Mouse (Mus musculus) midbrain, postnatal 0 days (tissue): ENCODE data around the gene Ugt3a2. TPM values are rescaled to one million over a fixed set of nuclear protein-coding genes. Genes with fewer than 3 reads are reported as not detected.

ENCODE experiments used
- ATAC-seq: fragments of 200-750 bp; cut with Nextera tagmentation; 2 replicates; pipeline ENCODE4 v1.8.0; 2017; ENCODE audit warnings: moderate number of reproducible peaks, mild to moderate bottlenecking, moderate TSS enrichment, moderate library complexity; ENCODE audit not compliant: low FRiP score
- DNase-seq: peaks from one replicate; pipeline ENCODE4 v3.0.0-alpha.2; 2015; ENCODE audit warnings: low spot score
- H3K27ac ChIP-seq: fragments of 300-500 bp; sonication (generic); 2 replicates; pipeline ENCODE4 v1.5.1; 2014; ENCODE audit warnings: low read depth, mild to moderate bottlenecking, low read length, mixed read lengths
- H3K27me3 ChIP-seq: fragments of 300-500 bp; sonication (generic); 2 replicates; pipeline ENCODE4 v1.6.1; 2014; ENCODE audit warnings: low read length, control low read depth, mixed read lengths; ENCODE audit not compliant: insufficient read depth
- H3K36me3 ChIP-seq: fragments of 300-500 bp; sonication (generic); 2 replicates; pipeline ENCODE4 v1.6.1; 2014; ENCODE audit warnings: low read length, control low read depth, mixed read lengths; ENCODE audit not compliant: insufficient read depth
- H3K4me1 ChIP-seq: fragments of 300-500 bp; sonication (generic); 2 replicates; pipeline ENCODE4 v1.6.1; 2014; ENCODE audit warnings: mild to moderate bottlenecking, control low read depth, antibody characterized with exemption, low read length, mixed read lengths; ENCODE audit not compliant: insufficient read depth
- H3K4me2 ChIP-seq: fragments of 300-500 bp; sonication (generic); 2 replicates; pipeline ENCODE4 v1.6.1; 2014; ENCODE audit warnings: low read depth, mild to moderate bottlenecking, low read length, mixed read lengths; ENCODE audit not compliant: poor library complexity, severe bottlenecking
- H3K4me3 ChIP-seq: fragments of 300-500 bp; sonication (generic); 2 replicates; pipeline ENCODE4 v1.5.1; 2014; ENCODE audit warnings: low read depth, mild to moderate bottlenecking, low read length, moderate library complexity
- H3K9ac ChIP-seq: fragments of 300-500 bp; sonication (generic); replicated peaks from 2 replicates; pipeline ENCODE4 v1.6.1; 2014; ENCODE audit warnings: mild to moderate bottlenecking, low read length, moderate library complexity, mixed read lengths; ENCODE audit not compliant: poor library complexity, severe bottlenecking
- H3K9me3 ChIP-seq: fragments of 300-500 bp; sonication (generic); 2 replicates; pipeline ENCODE4 v1.6.1; 2016; ENCODE audit warnings: low read length, control low read depth
- CTCF ChIP-seq: IDR thresholded peaks from 2 replicates; pipeline ENCODE4 v1.5.1; 2016; ENCODE audit warnings: antibody characterized with exemption, mild to moderate bottlenecking
- WGBS: fragments of 180-500 bp; shearing (Covaris S2); extraction: QIAGEN DNeasy Blood & Tissue Kit; methylation state at CpG from one replicate; pipeline ENCODE4 v1.1.7; 2014; 5-methylcytosine and 5-hydroxymethylcytosine counted together
- polyA plus RNA-seq: library from polyadenylated mRNA; unstranded; fragments of >200 nt; fragmentation: Nextera tagmentation; extraction: Ambion mirVana; gene quantifications from 2 replicates; pipeline ENCODE4 v1.2.1, GENCODE M21; 2015
- total RNA-seq: library from RNA; depleted of rRNA; stranded (reverse); fragments of >200 nt; gene quantifications from 2 replicates; pipeline ENCODE4 v1.2.3, GENCODE M21; 2014; rRNA removed

Ugt3a2 gene
- total and polyA plus RNA-seq, 2 experiments from 2014 or later: not detected

- Histone ChIP-seq H3K4me1 (no peaks in the 10 kb centered on the region), H3K4me2 (no peak overlapping the region), H3K27ac (no peak overlapping the region), H3K9me3 (no peaks in the 10 kb centered on the region), H3K27me3 (no peaks in the 10 kb centered on the region), H3K9ac (no peak overlapping the region), H3K4me3 (no peak overlapping the region), H3K36me3 (no peaks in the 10 kb centered on the region)
- WGBS: 52% methylated on average over 3 of the region's 3 CpGs
- no peak for TF ChIP-seq CTCF
- ATAC-seq: no peak
- DNase-seq: no peak
Measured at GRCm38 (mm10) chr15:9348739-9349138, 13.4 kb downstream of the Ugt3a2 start.

DNA sequence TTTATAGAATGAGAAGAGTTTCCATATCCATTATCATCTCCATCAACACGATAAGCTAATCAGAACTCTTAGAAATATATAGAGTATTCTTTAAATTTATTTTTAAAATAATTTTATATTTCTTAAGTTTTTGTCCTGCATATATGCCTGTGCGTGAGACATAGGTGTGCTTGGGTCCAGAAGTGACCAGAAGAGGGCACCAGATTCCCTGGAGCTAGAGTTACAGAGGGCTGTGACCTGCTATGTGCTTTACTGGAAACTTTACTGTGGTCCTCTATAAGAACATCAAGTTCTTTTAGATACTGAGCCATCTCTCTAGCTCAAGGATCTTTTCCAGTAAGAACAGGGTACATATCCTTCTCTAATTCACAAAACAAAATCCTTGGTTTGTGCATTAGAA is 27.5 kb downstream of the Ugt3a2 start:
- Histone ChIP-seq H3K27ac (no peak overlapping the region), H3K9ac (no peak overlapping the region), H3K4me2 (no peak overlapping the region), H3K9me3 (no peaks in the 10 kb centered on the region), H3K27me3 (no peaks in the 10 kb centered on the region), H3K36me3 (no peaks in the 10 kb centered on the region), H3K4me3 (no peak overlapping the region), H3K4me1 (no peaks in the 10 kb centered on the region)
- 69% methylated on average over 2 of the region's 2 CpGs for WGBS
- TF ChIP-seq CTCF: no peak
- ATAC-seq (no peak), DNase-seq (no peak)

DNA sequence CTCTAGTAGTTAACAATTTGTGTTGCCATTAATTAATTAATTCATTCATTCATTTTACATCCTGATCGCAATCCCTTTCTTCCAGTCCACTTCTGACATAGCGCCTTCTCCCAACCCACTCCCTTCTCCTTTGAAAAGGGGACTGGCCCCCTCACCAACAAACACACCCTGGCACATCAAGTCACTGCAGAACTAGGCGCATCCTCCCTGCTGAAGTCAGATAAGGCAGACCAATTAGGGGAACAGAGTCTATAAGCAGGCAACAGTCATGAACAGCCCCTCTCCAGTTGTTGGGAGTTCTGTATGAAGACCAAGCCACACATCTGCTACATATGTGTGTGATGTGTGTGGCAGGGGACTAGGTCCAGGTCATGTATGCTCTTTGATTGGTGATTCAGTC is 33.4 kb downstream of the Ugt3a2 start:
- no peak overlapping the region for H3K4me2 ChIP-seq
- no peaks in the 10 kb centered on the region for H3K36me3 ChIP-seq
- DNase-seq: no peak
- H3K9me3 ChIP-seq: no peaks in the 10 kb centered on the region
- H3K9ac ChIP-seq: no peak overlapping the region
- H3K4me3 ChIP-seq: no peak overlapping the region
- no peaks in the 10 kb centered on the region for H3K27me3 ChIP-seq
- 92% methylated on average over 3 of the region's 3 CpGs for WGBS
- H3K27ac ChIP-seq: no peak overlapping the region
- no peak for TF ChIP-seq CTCF
- no peaks in the 10 kb centered on the region for H3K4me1 ChIP-seq
- ATAC-seq: no peak

DNA sequence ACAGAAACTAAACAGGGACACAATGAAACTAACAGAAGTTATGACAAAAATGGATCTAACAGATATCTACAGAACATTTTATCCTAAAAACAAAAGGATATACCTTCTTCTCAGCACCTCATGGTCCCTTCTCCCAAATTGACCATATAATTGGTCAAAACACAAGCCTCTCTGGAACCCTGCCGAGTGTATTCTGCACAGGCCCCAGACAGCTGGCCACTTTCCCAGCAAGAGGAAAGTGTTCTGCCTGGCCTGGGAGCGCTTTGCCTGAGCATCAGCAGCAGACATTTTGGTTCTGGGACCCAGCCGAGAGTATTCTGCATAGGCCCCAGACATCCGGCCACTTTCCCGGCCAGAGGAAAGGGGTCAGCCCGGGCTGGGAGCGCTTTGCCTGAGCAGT is 40.9 kb downstream of the Ugt3a2 start:
- no peaks in the 10 kb centered on the region for H3K9me3 ChIP-seq
- H3K27ac ChIP-seq: no peak overlapping the region
- H3K27me3 ChIP-seq: no peaks in the 10 kb centered on the region
- no peak overlapping the region for H3K4me3 ChIP-seq
- WGBS: 89% methylated on average over 7 of the region's 7 CpGs
- no peaks in the 10 kb centered on the region for H3K4me1 ChIP-seq
- ATAC-seq: no peak
- H3K36me3 ChIP-seq: no peaks in the 10 kb centered on the region
- H3K9ac ChIP-seq: no peak overlapping the region
- no peak overlapping the region for H3K4me2 ChIP-seq
- no peak for DNase-seq
- no peak for TF ChIP-seq CTCF

- no peaks in the 10 kb centered on the region for H3K27me3 ChIP-seq
- 93% methylated on average over 3 of the region's 3 CpGs for WGBS
- no peak for DNase-seq
- H3K27ac ChIP-seq: no peak overlapping the region
- H3K4me2 ChIP-seq: no peak overlapping the region
- H3K4me3 ChIP-seq: no peak overlapping the region
- no peaks in the 10 kb centered on the region for H3K4me1 ChIP-seq
- no peak for TF ChIP-seq CTCF
- H3K9ac ChIP-seq: no peak overlapping the region
- ATAC-seq: no peak
- no peaks in the 10 kb centered on the region for H3K9me3 ChIP-seq
- no peaks in the 10 kb centered on the region for H3K36me3 ChIP-seq
Measured at GRCm38 (mm10) chr15:9409475-9409874, 74.1 kb downstream of the Ugt3a2 start.

Other genes starting within 250 kb of the Ugt3a2 start
- 20.7 and 25.4 TPM in 2 replicates for gene Lmbrd2, start 195.0 kb upstream of the Ugt3a2 start, total RNA-seq
- gene Lmbrd2, start 195.0 kb upstream of the Ugt3a2 start, polyA plus RNA-seq: 2.9 and 3.3 TPM in 2 replicates
- 7.7 and 9.3 TPM in 2 replicates for gene Skp2, start 180.1 kb upstream of the Ugt3a2 start, total RNA-seq
- 7.8 and 7.9 TPM in 2 replicates for gene Skp2, start 180.1 kb upstream of the Ugt3a2 start, polyA plus RNA-seq
- gene Ugt3a1, start 58.7 kb upstream of the Ugt3a2 start, total RNA-seq: not detected in 2 replicates
- not detected in 2 replicates for gene Ugt3a1, start 58.7 kb upstream of the Ugt3a2 start, polyA plus RNA-seq
- 1.7 and 3.0 TPM in 2 replicates for gene Capsl, start 100.5 kb downstream of the Ugt3a2 start, total RNA-seq
- 3.6 and 6.4 TPM in 2 replicates for gene Capsl, start 100.5 kb downstream of the Ugt3a2 start, polyA plus RNA-seq
- 0.11 TPM in 1 of 2 replicates, not detected in the other for gene Il7r, start 194.6 kb downstream of the Ugt3a2 start, total RNA-seq
- gene Il7r, start 194.6 kb downstream of the Ugt3a2 start, polyA plus RNA-seq: 0.05 TPM in 1 of 2 replicates, not detected in the other